Mouse (Mus musculus) heart, embryonic 16.5 days (tissue): ENCODE measurements around the gene Oxsm. TPM values are rescaled to one million over a fixed set of nuclear protein-coding genes. Genes with fewer than 3 reads are reported as not detected.

Experiments used
- polyA plus RNA-seq: library from polyadenylated mRNA; unstranded; fragments of >200 nt; fragmentation: Nextera tagmentation; extraction: Ambion mirVana; gene quantifications from 2 replicates; pipeline ENCODE4 v1.2.1, GENCODE M21; 2015

Oxsm gene
- polyA plus RNA-seq, 1 experiment from 2014 or later = 4.0 TPM

Other genes with a start within 250 kb of the Oxsm start
- gene Ngly1, start 528 bp downstream of the Oxsm start, polyA plus RNA-seq = 30.2 and 32.7 TPM in 2 replicates
- 23.4 and 24.9 TPM in 2 replicates for gene Top2b, start 115.4 kb upstream of the Oxsm start, polyA plus RNA-seq